Mouse (Mus musculus) kidney, embryonic 16.5 days (tissue): ENCODE measurements at regions not wholly inside any gene's neighbourhood (a gene's known extent, or its start where the extent isn't known, plus 50 kb on each side); places are given as distances from the start of the nearest gene placed in this dataset.
A peak's percentile ranks its signal among the peaks of the same experiment; 100 is the strongest.

Experiments used
- ATAC-seq: fragments of 200-750 bp; cut with Nextera tagmentation; 2 replicates; pipeline ENCODE4 v1.8.0; 2017; ENCODE audit warnings: moderate TSS enrichment; ENCODE audit not compliant: low FRiP score, low TSS enrichment
- H3K27ac ChIP-seq: fragments of 300-500 bp; sonication (generic); 2 replicates; pipeline ENCODE4 v1.5.1; 2014; ENCODE audit warnings: low read length
- H3K27me3 ChIP-seq: fragments of 300-500 bp; sonication (generic); 2 replicates; pipeline ENCODE4 v1.6.1; 2014; ENCODE audit warnings: low read length, control low read depth, mixed read lengths; ENCODE audit not compliant: insufficient read depth
- H3K36me3 ChIP-seq: fragments of 300-500 bp; sonication (generic); 2 replicates; pipeline ENCODE4 v1.6.1; 2014; ENCODE audit warnings: low read length, control low read depth, mixed read lengths; ENCODE audit not compliant: insufficient read depth
- H3K4me1 ChIP-seq: fragments of 300-500 bp; sonication (generic); 2 replicates; pipeline ENCODE4 v1.6.1; 2014; ENCODE audit warnings: low read length, control low read depth, mixed read lengths; ENCODE audit not compliant: insufficient read depth
- H3K4me2 ChIP-seq: fragments of 300-500 bp; sonication (generic); replicated peaks from 2 replicates; pipeline ENCODE4 v1.6.1; 2014; ENCODE audit warnings: low read depth, low read length
- H3K4me3 ChIP-seq: fragments of 300-500 bp; sonication (generic); 2 replicates; pipeline ENCODE4 v1.5.1; 2014; ENCODE audit warnings: mild to moderate bottlenecking, low read length
- H3K9ac ChIP-seq: fragments of 300-500 bp; sonication (generic); replicated peaks from 2 replicates; pipeline ENCODE4 v1.6.1; 2014; ENCODE audit warnings: low read length
- H3K9me3 ChIP-seq: fragments of 300-500 bp; sonication (generic); 2 replicates; pipeline ENCODE4 v1.6.1; 2016; ENCODE audit warnings: low read length, control low read depth
- WGBS: fragments of 180-500 bp; shearing (Covaris S2); extraction: QIAGEN DNeasy Blood & Tissue Kit; methylation state at CpG from one replicate; pipeline ENCODE4 v1.1.7; 2014; 5-methylcytosine and 5-hydroxymethylcytosine counted together

GRCm38 (mm10) chr16:39650616-39651015, 333.5 kb upstream of the Lsamp start:
- WGBS = 72% methylated on average over 5 of the region's 5 CpGs
- H3K4me3 ChIP-seq = no peak overlapping the region

GRCm38 (mm10) chr16:39667905-39668304, 316.3 kb upstream of the Lsamp start:
- Histone ChIP-seq H3K36me3 (no peaks in the 10 kb centered on the region), H3K27ac (no peak overlapping the region), H3K4me2 (no peak overlapping the region), H3K27me3 (no peaks in the 10 kb centered on the region), H3K9me3 (no peaks in the 10 kb centered on the region), H3K4me1 (no peaks in the 10 kb centered on the region), H3K9ac (no peak overlapping the region), H3K4me3 (no peak overlapping the region)
- 81% methylated on average over 1 of the region's 1 CpGs for WGBS
- no peak for ATAC-seq

More at GRCm38 (mm10) chr16:39650616-39651015, 333.5 kb upstream of the Lsamp start:
- no peaks in the 10 kb centered on the region for H3K9me3 ChIP-seq
- H3K36me3 ChIP-seq = no peaks in the 10 kb centered on the region
- no peak overlapping the region for H3K4me2 ChIP-seq
- H3K9ac ChIP-seq = no peak overlapping the region
- H3K27ac ChIP-seq = no peak overlapping the region
- no peaks in the 10 kb centered on the region for H3K4me1 ChIP-seq
- no peak for ATAC-seq
- H3K27me3 ChIP-seq = no peaks in the 10 kb centered on the region

- H3K36me3 ChIP-seq = no peaks in the 10 kb centered on the region
- no peak overlapping the region for H3K27ac ChIP-seq
- H3K9me3 ChIP-seq = no peaks in the 10 kb centered on the region
- H3K4me2 ChIP-seq = no peak overlapping the region
- ATAC-seq = peak; percentile 54; the same call in 1 of the 2 replicates
- no peaks in the 10 kb centered on the region for H3K27me3 ChIP-seq
- WGBS = 49% methylated on average over 5 of the region's 5 CpGs
- no peaks in the 10 kb centered on the region for H3K4me1 ChIP-seq
- no peak overlapping the region for H3K9ac ChIP-seq
- H3K4me3 ChIP-seq = no peak overlapping the region
These were observed 311.8 kb upstream of the Lsamp start for GRCm38 (mm10) chr16:39672096-39672985.

- H3K36me3 ChIP-seq = no peaks in the 10 kb centered on the region
- H3K9ac ChIP-seq = no peak overlapping the region
- WGBS = 63% methylated on average over 3 of the region's 3 CpGs
- H3K9me3 ChIP-seq = no peaks in the 10 kb centered on the region
- no peak overlapping the region for H3K27ac ChIP-seq
- H3K4me3 ChIP-seq = no peak overlapping the region
- H3K4me2 ChIP-seq = no peak overlapping the region
- no peaks in the 10 kb centered on the region for H3K27me3 ChIP-seq
- no peak for ATAC-seq
- no peaks in the 10 kb centered on the region for H3K4me1 ChIP-seq
These were observed 308.4 kb upstream of the Lsamp start for GRCm38 (mm10) chr16:39675775-39676174.

- WGBS = 80% methylated on average over 4 of the region's 4 CpGs
- Histone ChIP-seq H3K4me2 (no peak overlapping the region), H3K9ac (no peak overlapping the region), H3K27me3 (no peaks in the 10 kb centered on the region), H3K4me3 (no peak overlapping the region), H3K9me3 (no peaks in the 10 kb centered on the region), H3K27ac (no peak overlapping the region), H3K36me3 (no peaks in the 10 kb centered on the region), H3K4me1 (no peaks in the 10 kb centered on the region)
- no peak for ATAC-seq
These were observed 305.9 kb upstream of the Lsamp start for GRCm38 (mm10) chr16:39678285-39678684.

- H3K27me3 ChIP-seq = no peaks in the 10 kb centered on the region
- H3K9me3 ChIP-seq = no peaks in the 10 kb centered on the region
- no peak overlapping the region for H3K4me3 ChIP-seq
- no peaks in the 10 kb centered on the region for H3K4me1 ChIP-seq
- no peak overlapping the region for H3K9ac ChIP-seq
- no peak overlapping the region for H3K27ac ChIP-seq
- no peak for ATAC-seq
- whole genome bisulfite sequencing = 69% methylated on average over 2 of the region's 2 CpGs
- H3K4me2 ChIP-seq = no peak overlapping the region
- no peaks in the 10 kb centered on the region for H3K36me3 ChIP-seq
These were observed 291.1 kb upstream of the Lsamp start for GRCm38 (mm10) chr16:39693061-39693460.

- Histone ChIP-seq H3K36me3 (no peaks in the 10 kb centered on the region), H3K27me3 (no peaks in the 10 kb centered on the region), H3K27ac (no peak overlapping the region), H3K9me3 (no peaks in the 10 kb centered on the region), H3K4me1 (no peaks in the 10 kb centered on the region), H3K9ac (no peak overlapping the region), H3K4me3 (no peak overlapping the region), H3K4me2 (no peak overlapping the region)
- ATAC-seq = no peak
- WGBS = 91% methylated on average over 1 of the region's 1 CpGs
These were observed 288.3 kb upstream of the Lsamp start for GRCm38 (mm10) chr16:39695855-39696254.

GRCm38 (mm10) chr16:39699201-39699600, 285.0 kb upstream of the Lsamp start:
- 81% methylated on average over 1 of the region's 1 CpGs for WGBS

GRCm38 (mm10) chr16:39706131-39706530, 278.0 kb upstream of the Lsamp start:
- Histone ChIP-seq H3K4me1 (0 out of 2 replicates have a peak, but pooled peaks cover 4% of the 10 kb centered on the region), H3K9me3 (no peaks in the 10 kb centered on the region), H3K4me3 (no peak overlapping the region), H3K27me3 (no peaks in the 10 kb centered on the region), H3K9ac (no peak overlapping the region), H3K4me2 (no peak overlapping the region), H3K36me3 (no peaks in the 10 kb centered on the region), H3K27ac (no peak overlapping the region)
- 74% methylated on average over 3 of the region's 3 CpGs for WGBS
- no peak for ATAC-seq

More at GRCm38 (mm10) chr16:39699201-39699600, 285.0 kb upstream of the Lsamp start:
- no peak overlapping the region for H3K9ac ChIP-seq
- no peak for ATAC-seq
- H3K4me3 ChIP-seq = no peak overlapping the region
- no peaks in the 10 kb centered on the region for H3K36me3 ChIP-seq
- H3K9me3 ChIP-seq = no peaks in the 10 kb centered on the region
- no peaks in the 10 kb centered on the region for H3K4me1 ChIP-seq
- H3K27me3 ChIP-seq = no peaks in the 10 kb centered on the region
- no peak overlapping the region for H3K27ac ChIP-seq
- H3K4me2 ChIP-seq = no peak overlapping the region

- 29% methylated on average over 10 of the region's 10 CpGs for WGBS
These were observed 274.6 kb upstream of the Lsamp start for GRCm38 (mm10) chr16:39709387-39710039.

More at GRCm38 (mm10) chr16:39709387-39710039, 274.6 kb upstream of the Lsamp start:
- no peaks in the 10 kb centered on the region for H3K9me3 ChIP-seq
- H3K9ac ChIP-seq = no peak overlapping the region
- H3K36me3 ChIP-seq = no peaks in the 10 kb centered on the region
- no peak overlapping the region for H3K27ac ChIP-seq
- peak overlapping the region; percentile 21; the same call in 1 of the 2 replicates for H3K4me2 ChIP-seq
- peak; percentile 92 for ATAC-seq
- 0 out of 2 replicates have a peak, but pooled peaks cover 4% of the 10 kb centered on the region for H3K4me1 ChIP-seq
- no peaks in the 10 kb centered on the region for H3K27me3 ChIP-seq
- H3K4me3 ChIP-seq = no peak overlapping the region
